Mouse (Mus musculus): ENCODE measurements around the gene Abcc8.

DNA sequence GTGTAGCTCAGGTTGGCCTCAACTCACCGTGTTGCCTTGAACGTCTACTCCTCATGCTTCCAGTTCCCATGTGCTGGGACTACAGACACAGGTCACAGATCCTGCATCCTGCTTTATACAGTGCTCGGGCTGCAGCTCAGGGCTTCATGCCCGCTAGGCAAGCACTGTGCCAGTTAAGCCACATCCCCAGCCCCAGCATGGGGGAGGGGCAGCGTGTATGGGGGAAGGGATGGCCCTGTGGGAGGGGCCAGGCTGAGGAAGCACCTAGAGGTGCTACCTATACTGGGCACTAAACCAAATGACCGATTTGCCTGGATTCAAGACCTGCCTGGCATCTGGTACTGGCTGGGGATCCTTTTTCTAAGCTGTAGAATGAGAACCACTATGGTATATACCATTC, 20.2 kb upstream of the Abcc8 start:
- TF ChIP-seq CTCF (IDR thresholded peaks at IDR 0.05; ENCODE audit: control insufficient read depth, insufficient read depth, insufficient replicate concordance, low read depth, low read length) = no peak
- no peak for TF ChIP-seq POLR2A (IDR thresholded peaks at IDR 0.05; ENCODE audit: control insufficient read depth, low read depth, low read length)

Data from testis, adult 2 months (tissue).